Mouse (Mus musculus) neural tube, embryonic 12.5 days (tissue): ENCODE measurements around the gene Slc41a3. TPM values are rescaled to one million over a fixed set of nuclear protein-coding genes. Genes with fewer than 3 reads are reported as not detected.

Source experiments
- ATAC-seq: fragments of 200-750 bp; cut with Nextera tagmentation; 2 replicates; pipeline ENCODE4 v1.8.0; 2017; ENCODE audit warnings: low read depth, mild to moderate bottlenecking, moderate TSS enrichment, moderate library complexity; ENCODE audit not compliant: low FRiP score
- H3K27ac ChIP-seq: fragments of 300-500 bp; sonication (generic); 2 replicates; pipeline ENCODE4 v1.5.1; 2016
- H3K27me3 ChIP-seq: fragments of 300-500 bp; sonication (generic); replicated peaks from 2 replicates; pipeline ENCODE4 v1.6.1; 2016; ENCODE audit warnings: mild to moderate bottlenecking
- H3K36me3 ChIP-seq: fragments of 300-500 bp; sonication (generic); 2 replicates; pipeline ENCODE4 v1.6.1; 2016; ENCODE audit warnings: mild to moderate bottlenecking
- H3K4me1 ChIP-seq: fragments of 300-500 bp; sonication (generic); 2 replicates; pipeline ENCODE4 v1.6.1; 2016
- H3K4me2 ChIP-seq: fragments of 300-500 bp; sonication (generic); replicated peaks from 2 replicates; pipeline ENCODE4 v1.6.1; 2016; ENCODE audit warnings: mild to moderate bottlenecking
- H3K4me3 ChIP-seq: fragments of 300-500 bp; sonication (generic); 2 replicates; pipeline ENCODE4 v1.5.1; 2016
- H3K9ac ChIP-seq: fragments of 300-500 bp; sonication (generic); 2 replicates; pipeline ENCODE4 v1.6.1; 2016; ENCODE audit warnings: mild to moderate bottlenecking
- H3K9me3 ChIP-seq: fragments of 300-500 bp; sonication (generic); 2 replicates; pipeline ENCODE4 v1.6.1; 2016; ENCODE audit warnings: mild to moderate bottlenecking
- WGBS: fragments of 180-500 bp; shearing (Covaris S2); methylation state at CpG from one replicate; pipeline ENCODE4 v1.1.7; 2016; 5-methylcytosine and 5-hydroxymethylcytosine counted together
- polyA plus RNA-seq: library from polyadenylated mRNA; unstranded; fragments of >200 nt; fragmentation: Nextera tagmentation; extraction: Ambion mirVana; gene quantifications from 2 replicates; pipeline ENCODE4 v1.2.1, GENCODE M21; 2016

The Slc41a3 gene
- polyA plus RNA-seq, 1 experiment from 2014 or later, result 4.1 TPM

GRCm38 (mm10) chr6:90661029-90661399 is 56.5 kb downstream of the Slc41a3 start:
- no peaks in the 10 kb centered on the region for H3K9me3 ChIP-seq
- no peak overlapping the region for H3K9ac ChIP-seq
- H3K4me1 ChIP-seq, result peaks cover 5% of the 10 kb centered on the region; the same call in 1 of the 2 replicates
- peaks cover 40% of the 10 kb centered on the region for H3K36me3 ChIP-seq
- no peak overlapping the region for H3K4me3 ChIP-seq
- WGBS, result 89% methylated on average over 11 of the region's 11 CpGs
- no peaks in the 10 kb centered on the region for H3K27me3 ChIP-seq
- no peak overlapping the region for H3K27ac ChIP-seq
- no peak for ATAC-seq
- no peak overlapping the region for H3K4me2 ChIP-seq

- H3K9me3 ChIP-seq, result no peaks in the 10 kb centered on the region
- peaks cover 52% of the 10 kb centered on the region for H3K36me3 ChIP-seq
- WGBS, result 94% methylated on average over 5 of the region's 5 CpGs
- H3K27me3 ChIP-seq, result no peaks in the 10 kb centered on the region
- H3K4me1 ChIP-seq, result peaks cover 5% of the 10 kb centered on the region; the same call in 1 of the 2 replicates
- ATAC-seq, result 0 out of 2 replicates have a peak, but pooled peaks have one; percentile 13
- no peak overlapping the region for H3K4me3 ChIP-seq
- H3K4me2 ChIP-seq, result no peak overlapping the region
- no peak overlapping the region for H3K27ac ChIP-seq
- H3K9ac ChIP-seq, result no peak overlapping the region
Measured at GRCm38 (mm10) chr6:90662148-90662547, 57.6 kb downstream of the Slc41a3 start.

GRCm38 (mm10) chr6:90663736-90664135 is 59.2 kb downstream of the Slc41a3 start:
- H3K9me3 ChIP-seq, result no peaks in the 10 kb centered on the region

GRCm38 (mm10) chr6:90668693-90669092 is 64.2 kb downstream of the Slc41a3 start:
- H3K36me3 ChIP-seq, result peaks cover 99% of the 10 kb centered on the region
- no peak overlapping the region for H3K9ac ChIP-seq
- no peak overlapping the region for H3K4me2 ChIP-seq
- H3K4me1 ChIP-seq, result no peaks in the 10 kb centered on the region
- no peak for ATAC-seq
- 73% methylated on average over 9 of the region's 9 CpGs for WGBS
- no peaks in the 10 kb centered on the region for H3K27me3 ChIP-seq
- no peaks in the 10 kb centered on the region for H3K9me3 ChIP-seq
- no peak overlapping the region for H3K27ac ChIP-seq
- no peak overlapping the region for H3K4me3 ChIP-seq

More at GRCm38 (mm10) chr6:90663736-90664135, 59.2 kb downstream of the Slc41a3 start:
- Histone ChIP-seq H3K27me3 (no peaks in the 10 kb centered on the region), H3K4me2 (no peak overlapping the region), H3K36me3 (peaks cover 67% of the 10 kb centered on the region), H3K9ac (no peak overlapping the region), H3K27ac (no peak overlapping the region), H3K4me1 (peaks cover 5% of the 10 kb centered on the region; the same call in 1 of the 2 replicates), H3K4me3 (no peak overlapping the region)
- 86% methylated on average over 11 of the region's 11 CpGs for WGBS
- ATAC-seq, result no peak

- WGBS, result 59% methylated on average over 4 of the region's 4 CpGs
- Histone ChIP-seq H3K36me3 (peaks cover 74% of the 10 kb centered on the region), H3K4me3 (no peak overlapping the region), H3K27me3 (no peaks in the 10 kb centered on the region), H3K4me2 (no peak overlapping the region), H3K4me1 (no peaks in the 10 kb centered on the region), H3K27ac (no peak overlapping the region), H3K9ac (no peak overlapping the region), H3K9me3 (no peaks in the 10 kb centered on the region)
- no peak for ATAC-seq
Measured at GRCm38 (mm10) chr6:90678759-90679158, 74.2 kb downstream of the Slc41a3 start.

- no peak overlapping the region for H3K4me3 ChIP-seq
- H3K27ac ChIP-seq, result no peak overlapping the region
- H3K27me3 ChIP-seq, result no peaks in the 10 kb centered on the region
- H3K36me3 ChIP-seq, result peaks cover 60% of the 10 kb centered on the region
- no peak overlapping the region for H3K4me2 ChIP-seq
- no peak for ATAC-seq
- H3K9ac ChIP-seq, result no peak overlapping the region
- no peaks in the 10 kb centered on the region for H3K9me3 ChIP-seq
- WGBS, result 92% methylated on average over 12 of the region's 12 CpGs
- no peaks in the 10 kb centered on the region for H3K4me1 ChIP-seq
Measured at GRCm38 (mm10) chr6:90680401-90680800, 75.9 kb downstream of the Slc41a3 start.

GRCm38 (mm10) chr6:90683831-90684532 is 79.5 kb downstream of the Slc41a3 start:
- WGBS, result 89% methylated on average over 3 of the region's 3 CpGs

GRCm38 (mm10) chr6:90686812-90687211 is 82.3 kb downstream of the Slc41a3 start:
- Histone ChIP-seq H3K9me3 (no peaks in the 10 kb centered on the region), H3K4me3 (no peak overlapping the region), H3K4me1 (peaks cover 6% of the 10 kb centered on the region), H3K4me2 (no peak overlapping the region), H3K27me3 (no peaks in the 10 kb centered on the region), H3K27ac (no peak overlapping the region), H3K36me3 (peaks cover 45% of the 10 kb centered on the region), H3K9ac (no peak overlapping the region)
- ATAC-seq, result no peak
- 51% methylated on average over 1 of the region's 1 CpGs for WGBS

More at GRCm38 (mm10) chr6:90683831-90684532, 79.5 kb downstream of the Slc41a3 start:
- Histone ChIP-seq H3K36me3 (peaks cover 43% of the 10 kb centered on the region), H3K9me3 (no peaks in the 10 kb centered on the region), H3K27me3 (no peaks in the 10 kb centered on the region), H3K4me2 (no peak overlapping the region), H3K4me1 (peaks cover 6% of the 10 kb centered on the region), H3K9ac (no peak overlapping the region), H3K27ac (no peak overlapping the region), H3K4me3 (no peak overlapping the region)
- ATAC-seq, result no peak

- Histone ChIP-seq H3K36me3 (peaks cover 55% of the 10 kb centered on the region), H3K27me3 (no peaks in the 10 kb centered on the region), H3K4me1 (peaks cover 6% of the 10 kb centered on the region), H3K27ac (no peak overlapping the region), H3K4me2 (no peak overlapping the region), H3K4me3 (no peak overlapping the region), H3K9me3 (no peaks in the 10 kb centered on the region), H3K9ac (no peak overlapping the region)
- ATAC-seq, result no peak
- WGBS, result 96% methylated on average over 6 of the region's 6 CpGs
Measured at GRCm38 (mm10) chr6:90688003-90688402, 83.5 kb downstream of the Slc41a3 start.

- Histone ChIP-seq H3K4me1 (peaks cover 6% of the 10 kb centered on the region), H3K36me3 (peaks cover 59% of the 10 kb centered on the region), H3K4me2 (no peak overlapping the region), H3K9me3 (no peaks in the 10 kb centered on the region), H3K27ac (no peak overlapping the region), H3K4me3 (no peak overlapping the region), H3K9ac (no peak overlapping the region), H3K27me3 (no peaks in the 10 kb centered on the region)
- 84% methylated on average over 3 of the region's 3 CpGs for WGBS
- ATAC-seq, result no peak
Measured at GRCm38 (mm10) chr6:90688742-90689141, 84.2 kb downstream of the Slc41a3 start.

- Histone ChIP-seq H3K27ac (no peak overlapping the region), H3K27me3 (no peaks in the 10 kb centered on the region), H3K4me2 (no peak overlapping the region), H3K4me1 (peaks cover 6% of the 10 kb centered on the region), H3K4me3 (no peak overlapping the region), H3K36me3 (peaks cover 64% of the 10 kb centered on the region), H3K9ac (no peak overlapping the region), H3K9me3 (no peaks in the 10 kb centered on the region)
- ATAC-seq, result no peak
- 84% methylated on average over 10 of the region's 10 CpGs for WGBS
Measured at GRCm38 (mm10) chr6:90689500-90689899, 85.0 kb downstream of the Slc41a3 start.

GRCm38 (mm10) chr6:90691935-90692334 is 87.4 kb downstream of the Slc41a3 start:
- H3K4me2 ChIP-seq, result no peak overlapping the region
- no peak overlapping the region for H3K4me3 ChIP-seq
- no peak for ATAC-seq
- WGBS, result 89% methylated on average over 2 of the region's 2 CpGs
- H3K36me3 ChIP-seq, result peaks cover 63% of the 10 kb centered on the region
- no peaks in the 10 kb centered on the region for H3K9me3 ChIP-seq
- peaks cover 4% of the 10 kb centered on the region for H3K4me1 ChIP-seq
- no peak overlapping the region for H3K9ac ChIP-seq
- H3K27me3 ChIP-seq, result no peaks in the 10 kb centered on the region
- no peak overlapping the region for H3K27ac ChIP-seq

GRCm38 (mm10) chr6:90692404-90692803 is 87.9 kb downstream of the Slc41a3 start:
- Histone ChIP-seq H3K27ac (no peak overlapping the region), H3K36me3 (peaks cover 63% of the 10 kb centered on the region), H3K9ac (no peak overlapping the region), H3K27me3 (no peaks in the 10 kb centered on the region), H3K9me3 (no peaks in the 10 kb centered on the region), H3K4me1 (no peaks in the 10 kb centered on the region; the same call in 1 of the 2 replicates), H3K4me3 (no peak overlapping the region), H3K4me2 (no peak overlapping the region)
- ATAC-seq, result no peak
- WGBS, result 86% methylated on average over 2 of the region's 2 CpGs
